Mouse (Mus musculus) liver, postnatal 0 days (tissue): ENCODE measurements around the gene Supt4a. TPM values are rescaled to one million over a fixed set of nuclear protein-coding genes. Genes with fewer than 3 reads are reported as not detected.

Experiments
- ATAC-seq: fragments of 200-750 bp; cut with Nextera tagmentation; 2 replicates; pipeline ENCODE4 v1.8.0; 2017; ENCODE audit warnings: mild to moderate bottlenecking, moderate library complexity
- DNase-seq: peaks from one replicate; pipeline ENCODE4 v3.0.0-alpha.2; 2016
- H3K27ac ChIP-seq: fragments of 300-500 bp; sonication (generic); 2 replicates; pipeline ENCODE4 v1.5.1; 2014; ENCODE audit warnings: antibody characterized with exemption, moderate library complexity, mild to moderate bottlenecking, low read depth
- H3K27me3 ChIP-seq: fragments of 300-500 bp; sonication (generic); 2 replicates; pipeline ENCODE4 v1.6.1; 2014; ENCODE audit warnings: low read length, control low read depth, mixed read lengths; ENCODE audit not compliant: insufficient read depth
- H3K36me3 ChIP-seq: fragments of 300-500 bp; sonication (generic); replicated peaks from 2 replicates; pipeline ENCODE4 v1.6.1; 2014; ENCODE audit warnings: mild to moderate bottlenecking, control low read depth, low read length, moderate library complexity, mixed read lengths; ENCODE audit not compliant: insufficient read depth
- H3K4me1 ChIP-seq: fragments of 300-500 bp; sonication (generic); 2 replicates; pipeline ENCODE4 v1.6.1; 2014; ENCODE audit warnings: antibody characterized with exemption, mild to moderate bottlenecking, control low read depth; ENCODE audit not compliant: insufficient read depth
- H3K4me2 ChIP-seq: fragments of 300-500 bp; sonication (generic); 2 replicates; pipeline ENCODE4 v1.6.1; 2014; ENCODE audit warnings: low read depth, mild to moderate bottlenecking, low read length, moderate library complexity, mixed read lengths
- H3K4me3 ChIP-seq: fragments of 300-500 bp; sonication (generic); 2 replicates; pipeline ENCODE4 v1.5.1; 2014; ENCODE audit warnings: low read depth, low read length
- H3K9ac ChIP-seq: fragments of 300-500 bp; sonication (generic); replicated peaks from 2 replicates; pipeline ENCODE4 v1.6.1; 2014; ENCODE audit warnings: mild to moderate bottlenecking, moderate library complexity
- H3K9me3 ChIP-seq: fragments of 300-500 bp; sonication (generic); 2 replicates; pipeline ENCODE4 v1.6.1; 2016; ENCODE audit warnings: mild to moderate bottlenecking, control low read depth, low read length, mixed read lengths
- CTCF ChIP-seq: sonication (generic); IDR thresholded peaks from 2 replicates; pipeline ENCODE4 v1.5.1; 2016; ENCODE audit warnings: antibody characterized with exemption, low read depth
- EP300 ChIP-seq: IDR thresholded peaks from 2 replicates; pipeline ENCODE4 v1.6.1; 2016; ENCODE audit warnings: antibody characterized with exemption, low read depth, mild to moderate bottlenecking
- WGBS: fragments of 180-500 bp; shearing (Covaris S2); extraction: QIAGEN DNeasy Blood & Tissue Kit; methylation state at CpG from one replicate; pipeline ENCODE4 v1.1.7; 2014; ENCODE audit not compliant: insufficient replicate concordance; 5-methylcytosine and 5-hydroxymethylcytosine counted together
- polyA plus RNA-seq: library from polyadenylated mRNA; unstranded; fragments of >200 nt; fragmentation: Nextera tagmentation; extraction: Ambion mirVana; gene quantifications from 2 replicates; pipeline ENCODE4 v1.2.1, GENCODE M21; 2015

The Supt4a gene
- polyA plus RNA-seq, 1 experiment from 2014 or later: 120 TPM

GRCm38 (mm10) chr11:87727471-87727870 is 9.9 kb upstream of the Supt4a start:
- Histone ChIP-seq H3K4me1 (peaks cover 36% of the 10 kb centered on the region), H3K27ac (peak overlapping the region; percentile 93; the same call in 1 of the 2 replicates), H3K9ac (peak overlapping the region; percentile 30; the same call in 1 of the 2 replicates), H3K9me3 (no peaks in the 10 kb centered on the region), H3K4me3 (no peak overlapping the region), H3K27me3 (no peaks in the 10 kb centered on the region), H3K4me2 (no peak overlapping the region), H3K36me3 (peaks cover 13% of the 10 kb centered on the region; the same call in 1 of the 2 replicates)
- 57% methylated on average over 4 of the region's 4 CpGs for WGBS
- no peak for ATAC-seq
- TF ChIP-seq CTCF (no peak), EP300 (no peak)
- no peak for DNase-seq

DNA sequence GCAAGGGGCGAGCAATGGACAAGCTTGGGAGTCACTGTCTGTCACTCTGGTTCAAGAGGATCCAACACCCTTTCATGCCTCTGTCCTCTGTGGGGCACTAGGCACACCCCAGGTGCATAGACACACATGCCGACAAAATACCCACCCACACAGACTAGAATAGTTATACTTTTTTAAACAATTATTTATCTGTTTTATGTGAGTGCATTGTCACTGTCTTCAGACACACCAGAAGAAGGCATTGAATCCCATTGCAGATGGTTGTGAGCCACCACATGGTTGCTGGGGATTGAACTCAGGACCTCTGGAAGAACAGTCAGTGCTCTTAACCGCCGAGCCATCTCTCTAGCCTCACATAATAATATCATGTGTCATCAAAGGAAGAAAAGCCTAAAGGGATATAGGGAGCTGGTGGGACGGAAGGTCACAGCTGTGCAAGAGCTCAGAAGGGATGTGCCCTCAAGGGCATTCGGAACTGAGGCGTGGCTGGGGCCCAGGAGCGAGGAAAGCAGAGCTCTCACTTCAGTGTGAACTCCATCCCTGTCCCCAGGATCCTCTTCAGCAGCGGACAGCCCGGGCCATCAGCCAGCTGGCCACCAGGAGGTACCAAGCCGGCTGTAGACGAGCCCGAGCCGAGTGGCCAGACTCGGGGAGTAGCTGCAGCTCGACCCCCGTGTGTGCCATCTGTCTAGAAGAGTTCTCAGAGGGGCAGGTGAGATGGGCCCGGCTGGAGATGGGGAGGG is 8.3 kb upstream of the Supt4a start:
- H3K4me3 ChIP-seq: peak overlapping the region; percentile 19
- no peak for TF ChIP-seq CTCF
- no peak for TF ChIP-seq EP300
- peaks cover 13% of the 10 kb centered on the region; the same call in 1 of the 2 replicates for H3K36me3 ChIP-seq
- H3K27me3 ChIP-seq: no peaks in the 10 kb centered on the region
- WGBS: 58% methylated on average over 18 of the region's 18 CpGs
- DNase-seq: no peak
- H3K9me3 ChIP-seq: no peaks in the 10 kb centered on the region
- peak overlapping the region; percentile 62 for H3K4me2 ChIP-seq
- peak overlapping the region; percentile 84 for H3K27ac ChIP-seq
- peak overlapping the region; percentile 55 for H3K9ac ChIP-seq
- no peak for ATAC-seq
- H3K4me1 ChIP-seq: peaks cover 39% of the 10 kb centered on the region

DNA sequence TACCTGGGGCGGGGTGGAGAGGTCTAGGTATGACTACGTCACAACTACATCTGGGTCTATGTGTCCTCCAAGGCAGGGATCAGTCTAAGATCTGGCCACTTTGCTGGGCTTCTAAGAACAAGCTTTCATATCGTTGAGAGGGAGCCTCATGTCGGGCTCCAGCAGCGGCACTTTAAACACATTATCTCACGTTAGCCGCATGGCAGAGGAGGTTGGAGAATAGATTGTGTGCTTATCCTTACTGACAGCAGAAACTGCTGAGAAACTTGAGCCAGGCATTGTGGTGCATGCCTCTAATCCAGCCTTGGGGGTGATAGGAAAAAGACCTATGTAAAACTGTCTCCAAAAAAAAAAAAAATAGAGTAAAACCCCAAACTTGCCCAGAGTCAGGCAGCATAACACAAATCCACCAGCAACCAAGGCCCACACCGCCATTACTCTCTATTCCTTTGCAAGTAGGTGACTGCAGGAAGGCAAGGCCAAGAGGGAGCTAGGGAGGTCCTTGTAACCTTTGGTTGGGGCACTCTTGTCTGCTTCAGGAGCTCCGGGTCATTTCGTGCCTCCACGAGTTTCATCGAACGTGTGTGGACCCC is 7.7 kb upstream of the Supt4a start:
- Histone ChIP-seq H3K27me3 (no peaks in the 10 kb centered on the region), H3K36me3 (peaks cover 15% of the 10 kb centered on the region; the same call in 1 of the 2 replicates), H3K9me3 (no peaks in the 10 kb centered on the region), H3K27ac (peak overlapping the region; percentile 84), H3K4me2 (peak overlapping the region; percentile 62), H3K9ac (peak overlapping the region; percentile 55), H3K4me3 (peak overlapping the region; percentile 19), H3K4me1 (peaks cover 46% of the 10 kb centered on the region)
- TF ChIP-seq EP300 (peak; percentile 96), CTCF (no peak)
- peak; percentile 28 for ATAC-seq
- DNase-seq: peak; percentile 28
- WGBS: 57% methylated on average over 13 of the region's 13 CpGs

GRCm38 (mm10) chr11:87730652-87731310 is 6.6 kb upstream of the Supt4a start:
- ATAC-seq: no peak
- Histone ChIP-seq H3K27ac (no peak overlapping the region), H3K36me3 (peaks cover 15% of the 10 kb centered on the region; the same call in 1 of the 2 replicates), H3K4me2 (peak overlapping the region; percentile 62), H3K9ac (no peak overlapping the region), H3K27me3 (no peaks in the 10 kb centered on the region), H3K4me1 (peaks cover 49% of the 10 kb centered on the region), H3K9me3 (no peaks in the 10 kb centered on the region), H3K4me3 (no peak overlapping the region)
- TF ChIP-seq CTCF (no peak), EP300 (no peak)
- WGBS: 69% methylated on average over 10 of the region's 10 CpGs
- peak; percentile 23 for DNase-seq

DNA sequence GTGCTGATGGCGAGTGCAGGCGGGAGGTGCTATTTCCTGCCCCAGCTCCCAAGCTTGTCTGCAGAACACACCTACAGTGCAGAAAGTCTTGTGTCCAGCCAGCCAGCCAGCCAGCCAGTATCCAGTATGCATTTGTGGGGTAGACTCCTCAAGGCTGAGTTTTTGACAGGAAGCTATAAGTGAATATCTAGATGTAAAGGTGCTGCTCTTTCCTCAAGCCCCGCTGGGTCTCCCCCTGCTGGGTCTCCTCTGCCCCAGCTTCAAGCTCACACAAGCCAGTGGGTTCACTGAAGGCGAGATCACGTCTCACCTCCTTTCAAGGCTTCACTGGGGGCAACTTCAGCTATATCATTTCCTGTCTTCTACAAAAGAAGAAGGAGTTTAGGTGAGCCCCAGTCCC is 3.0 kb upstream of the Supt4a start:
- peak overlapping the region; percentile 82 for H3K27ac ChIP-seq
- ATAC-seq (no peak), DNase-seq (no peak)
- WGBS: 27% methylated on average over 5 of the region's 5 CpGs
- TF ChIP-seq EP300 (no peak), CTCF (no peak)
- H3K27me3 ChIP-seq: no peaks in the 10 kb centered on the region
- H3K9me3 ChIP-seq: no peaks in the 10 kb centered on the region
- H3K9ac ChIP-seq: peak overlapping the region; percentile 53; the same call in 1 of the 2 replicates
- peak overlapping the region; percentile 17 for H3K4me3 ChIP-seq
- peaks cover 41% of the 10 kb centered on the region for H3K4me1 ChIP-seq
- H3K4me2 ChIP-seq: peak overlapping the region; percentile 58
- peaks cover 20% of the 10 kb centered on the region for H3K36me3 ChIP-seq

DNA sequence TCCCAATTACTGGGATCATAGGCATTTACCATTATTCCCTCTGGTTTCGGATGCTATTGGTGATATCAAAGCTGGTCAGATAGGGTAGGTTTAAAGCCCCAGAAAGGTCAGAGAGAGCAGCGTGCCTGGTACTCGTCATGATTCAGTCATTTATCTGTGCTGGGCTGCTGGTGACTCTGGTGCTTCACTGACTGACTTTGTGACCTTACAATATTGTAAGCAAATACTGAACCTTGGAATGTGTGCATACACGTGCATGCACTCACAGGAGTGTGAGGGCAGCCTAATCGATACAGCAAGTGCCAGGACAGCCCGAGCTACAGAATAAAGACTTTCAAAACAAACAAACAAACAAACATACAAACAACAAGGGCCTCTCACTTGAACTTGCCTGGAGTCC is 1.7 kb upstream of the Supt4a start:
- Histone ChIP-seq H3K4me3 (no peak overlapping the region), H3K36me3 (peaks cover 34% of the 10 kb centered on the region), H3K27ac (peak overlapping the region; percentile 82), H3K4me2 (peak overlapping the region; percentile 80; the same call in 1 of the 2 replicates), H3K9ac (peak overlapping the region; percentile 60; the same call in 1 of the 2 replicates), H3K27me3 (no peaks in the 10 kb centered on the region), H3K9me3 (no peaks in the 10 kb centered on the region), H3K4me1 (peaks cover 33% of the 10 kb centered on the region)
- 47% methylated on average over 6 of the region's 6 CpGs for WGBS
- ATAC-seq (no peak), DNase-seq (peak; percentile 19)
- TF ChIP-seq EP300 (no peak), CTCF (no peak)
